Mouse (Mus musculus) MEL (cell line): ENCODE data around the gene Fam83g. TPM values are rescaled to one million over a fixed set of nuclear protein-coding genes. Genes with fewer than 3 reads are reported as not detected.

Source experiments
- DNase-seq: peaks from one replicate; pipeline ENCODE4 v3.0.0; 2011; ENCODE audit warnings: low read depth, low spot score
- H3K27ac ChIP-seq: 2 replicates; pipeline ENCODE4 v1.5.1; 2012; ENCODE audit warnings: low read depth, mild to moderate bottlenecking, control low read depth, low read length, moderate library complexity; ENCODE audit not compliant: control insufficient read depth
- H3K27me3 ChIP-seq, 2 experiments: fragments of 150-350 bp in 1 of 2; sonication (generic) in 1 of 2; 2 replicates each; pipeline ENCODE4 v1.6.1; 2012; ENCODE audit warnings: low read length in 2 of 2, mild to moderate bottlenecking in 2 of 2, improper control_type of control experiment in 1 of 2, moderate library complexity in 1 of 2; ENCODE audit not compliant: insufficient read depth in 2 of 2, control insufficient read depth in 1 of 2
- H3K36me3 ChIP-seq, 2 experiments: 2 replicates each; pipeline ENCODE4 v1.6.1; 2012 to 2014; ENCODE audit warnings: low read length in 2 of 2, improper control_type of control experiment in 1 of 2, inconsistent platforms in 1 of 2, mild to moderate bottlenecking in 1 of 2; ENCODE audit not compliant: insufficient read depth in 2 of 2, control insufficient read depth in 1 of 2
- H3K4me1 ChIP-seq, 2 experiments: fragments of 150-350 bp in 1 of 2; sonication (generic) in 1 of 2; 2 replicates each; pipeline ENCODE4 v1.6.1; 2012; ENCODE audit warnings: low read length in 2 of 2, improper control_type of control experiment in 1 of 2, mild to moderate bottlenecking in 1 of 2; ENCODE audit not compliant: insufficient read depth in 2 of 2, control insufficient read depth in 1 of 2
- H3K4me3 ChIP-seq, 2 experiments: fragments of 150-350 bp in 1 of 2; sonication (generic) in 1 of 2; 2 replicates each; pipeline ENCODE4 v1.5.1; 2012; ENCODE audit warnings: low read depth in 2 of 2, low read length in 2 of 2, mild to moderate bottlenecking in 2 of 2, moderate library complexity in 2 of 2, control low read depth in 1 of 2, improper control_type of control experiment in 1 of 2; ENCODE audit not compliant: control insufficient read depth in 1 of 2, insufficient read depth in 1 of 2
- H3K79me2 ChIP-seq: 2 replicates; pipeline ENCODE4 v1.6.1; 2012; ENCODE audit warnings: mild to moderate bottlenecking, low read length, moderate library complexity; ENCODE audit not compliant: control insufficient read depth, poor library complexity, insufficient read depth
- H3K9ac ChIP-seq: 2 replicates; pipeline ENCODE4 v1.6.1; 2012; ENCODE audit warnings: low read depth, mild to moderate bottlenecking, control low read depth, low read length, moderate library complexity; ENCODE audit not compliant: control insufficient read depth, poor library complexity, severe bottlenecking
- H3K9me3 ChIP-seq: fragments of 150-350 bp; sonication (generic); replicated peaks from 2 replicates; pipeline ENCODE4 v1.6.1; 2012; ENCODE audit warnings: mild to moderate bottlenecking, low read length, improper control_type of control experiment, moderate library complexity; ENCODE audit not compliant: insufficient read depth
- BHLHE40 ChIP-seq: IDR thresholded peaks from 2 replicates; pipeline ENCODE4 v1.6.1; 2012; ENCODE audit warnings: low read depth, mild to moderate bottlenecking, inconsistent platforms, low read length, improper control_type of control experiment, borderline replicate concordance
- CHD1 ChIP-seq: IDR thresholded peaks from 2 replicates; pipeline ENCODE4 v1.6.1; 2012; ENCODE audit warnings: low read depth, mild to moderate bottlenecking, inconsistent platforms, low read length, improper control_type of control experiment
- CTCF ChIP-seq, 3 experiments: IDR thresholded peaks in 2 of 3; conservative IDR thresholded peaks in 1 of 3; 2 replicates each; pipeline ENCODE4 v1.5.1; 2011 to 2012; ENCODE audit warnings: low read length in 3 of 3, low read depth in 2 of 3, mild to moderate bottlenecking in 2 of 3, improper control_type of control experiment in 1 of 3, inconsistent platforms in 1 of 3, mixed read lengths in 1 of 3, moderate library complexity in 1 of 3; ENCODE audit not compliant: control insufficient read depth in 1 of 3, insufficient read depth in 1 of 3, poor library complexity in 1 of 3, severe bottlenecking in 1 of 3
- E2F4 ChIP-seq: IDR thresholded peaks from 2 replicates; pipeline ENCODE4 v1.6.1; 2011; ENCODE audit warnings: low read depth, low read length, improper control_type of control experiment, borderline replicate concordance
- ELF1 ChIP-seq: IDR thresholded peaks from 2 replicates; pipeline ENCODE4 v1.6.1; 2014; ENCODE audit warnings: low read depth, mild to moderate bottlenecking, inconsistent platforms, low read length, improper control_type of control experiment, moderate library complexity
- EP300 ChIP-seq, 2 experiments: IDR thresholded peaks; 2 replicates each; pipeline ENCODE4 v1.6.1; 2011; ENCODE audit warnings: improper control_type of control experiment in 2 of 2, low read length in 2 of 2, low read depth in 1 of 2, mild to moderate bottlenecking in 1 of 2
- ETS1 ChIP-seq: IDR thresholded peaks from 2 replicates; pipeline ENCODE4 v1.6.1; 2012; ENCODE audit warnings: low read depth, mild to moderate bottlenecking, inconsistent platforms, low read length, improper control_type of control experiment, moderate library complexity
- GABPA ChIP-seq: IDR thresholded peaks from 2 replicates; pipeline ENCODE4 v1.6.1; 2012; ENCODE audit warnings: low read depth, mild to moderate bottlenecking, inconsistent platforms, low read length, improper control_type of control experiment, moderate library complexity
- GATA1 ChIP-seq: IDR thresholded peaks from 2 replicates; pipeline ENCODE4 v1.6.1; 2011; ENCODE audit warnings: low read depth, low read length, improper control_type of control experiment
- HCFC1 ChIP-seq: IDR thresholded peaks from 2 replicates; pipeline ENCODE4 v1.6.1; 2012; ENCODE audit warnings: low read depth, mild to moderate bottlenecking, inconsistent platforms, low read length, improper control_type of control experiment, moderate library complexity
- JUND ChIP-seq: IDR thresholded peaks from 2 replicates; pipeline ENCODE4 v1.6.1; 2011; ENCODE audit warnings: low read depth, mild to moderate bottlenecking, improper control_type of control experiment, low read length
- MAFK ChIP-seq: IDR thresholded peaks from 2 replicates; pipeline ENCODE4 v1.6.1; 2011; ENCODE audit warnings: low read depth, mild to moderate bottlenecking, low read length, improper control_type of control experiment, borderline replicate concordance
- MAX ChIP-seq: IDR thresholded peaks from 2 replicates; pipeline ENCODE4 v1.6.1; 2011; ENCODE audit warnings: low read length, improper control_type of control experiment
- MAZ ChIP-seq: IDR thresholded peaks from 2 replicates; pipeline ENCODE4 v1.6.1; 2012; ENCODE audit warnings: low read depth, mild to moderate bottlenecking, inconsistent platforms, low read length, improper control_type of control experiment
- MEF2A ChIP-seq: IDR thresholded peaks from 2 replicates; pipeline ENCODE4 v1.6.1; 2014; ENCODE audit warnings: low read depth, mild to moderate bottlenecking, inconsistent platforms, low read length, improper control_type of control experiment; ENCODE audit not compliant: poor library complexity, insufficient replicate concordance, severe bottlenecking; ENCODE audit errors: extremely low read depth
- MXI1 ChIP-seq: IDR thresholded peaks from 2 replicates; pipeline ENCODE4 v1.6.1; 2011; ENCODE audit warnings: mild to moderate bottlenecking, low read depth, low read length, improper control_type of control experiment
- MYC ChIP-seq: IDR thresholded peaks from 2 replicates; pipeline ENCODE4 v1.6.1; 2011; ENCODE audit warnings: low read depth, mild to moderate bottlenecking, low read length, improper control_type of control experiment, moderate library complexity
- NELFE ChIP-seq: IDR thresholded peaks from 2 replicates; pipeline ENCODE4 v1.6.1; 2011; ENCODE audit warnings: low read depth, low read length, improper control_type of control experiment
- POLR2AphosphoS2 ChIP-seq: IDR thresholded peaks from 2 replicates; pipeline ENCODE4 v1.6.1; 2011; ENCODE audit warnings: low read length, improper control_type of control experiment
- POLR2AphosphoS5 ChIP-seq: IDR thresholded peaks from 2 replicates; pipeline ENCODE4 v1.6.1; 2012; ENCODE audit warnings: low read depth, borderline replicate concordance, mild to moderate bottlenecking, inconsistent platforms, low read length, moderate library complexity, mixed read lengths
- RAD21 ChIP-seq: IDR thresholded peaks from 2 replicates; pipeline ENCODE4 v1.6.1; 2011; ENCODE audit warnings: mild to moderate bottlenecking, low read depth, low read length, improper control_type of control experiment
- RCOR1 ChIP-seq: IDR thresholded peaks from 2 replicates; pipeline ENCODE4 v1.6.1; 2012; ENCODE audit warnings: low read depth, mild to moderate bottlenecking, inconsistent platforms, low read length, improper control_type of control experiment
- SIN3A ChIP-seq: IDR thresholded peaks from 2 replicates; pipeline ENCODE4 v1.6.1; 2012; ENCODE audit warnings: low read length, improper control_type of control experiment, inconsistent platforms
- SMC3 ChIP-seq: IDR thresholded peaks from 2 replicates; pipeline ENCODE4 v1.6.1; 2011; ENCODE audit warnings: low read depth, low read length, improper control_type of control experiment
- TAL1 ChIP-seq: IDR thresholded peaks from 2 replicates; pipeline ENCODE4 v1.6.1; 2012; ENCODE audit warnings: mild to moderate bottlenecking, inconsistent platforms, low read length, moderate library complexity, mixed read lengths
- TBP ChIP-seq: IDR thresholded peaks from 2 replicates; pipeline ENCODE4 v1.8.0; 2011; ENCODE audit warnings: low read depth, low read length, improper control_type of control experiment
- TCF12 ChIP-seq: IDR thresholded peaks from 2 replicates; pipeline ENCODE4 v1.6.1; 2014; ENCODE audit warnings: low read depth, mild to moderate bottlenecking, inconsistent platforms, low read length, improper control_type of control experiment, moderate library complexity
- USF1 ChIP-seq: IDR thresholded peaks from 2 replicates; pipeline ENCODE4 v1.6.1; 2014; ENCODE audit warnings: low read depth, mild to moderate bottlenecking, inconsistent platforms, low read length, improper control_type of control experiment, moderate library complexity
- USF2 ChIP-seq, 2 experiments: IDR thresholded peaks; 2 replicates each; pipeline ENCODE4 v1.6.1; 2011 to 2012; ENCODE audit warnings: improper control_type of control experiment in 2 of 2, low read length in 2 of 2, borderline replicate concordance in 1 of 2, inconsistent platforms in 1 of 2, low read depth in 1 of 2, mild to moderate bottlenecking in 1 of 2; ENCODE audit not compliant: insufficient read depth in 1 of 2
- ZC3H11A ChIP-seq: IDR thresholded peaks from 2 replicates; pipeline ENCODE4 v1.6.1; 2012; ENCODE audit warnings: low read depth, mild to moderate bottlenecking, inconsistent platforms, low read length, improper control_type of control experiment
- ZKSCAN1 ChIP-seq: IDR thresholded peaks from 2 replicates; pipeline ENCODE4 v1.6.1; 2012; ENCODE audit warnings: low read depth, mild to moderate bottlenecking, inconsistent platforms, low read length, improper control_type of control experiment, moderate library complexity
- polyA plus RNA-seq, 2 experiments: library from polyadenylated mRNA; stranded (reverse) in 1 of 2; unstranded in 1 of 2; fragments of >175 nt in 1 of 2; fragments of >200 nt in 1 of 2; gene quantifications; 2 replicates each; pipeline versions ENCODE4 v1.2.1 to v1.2.4; 2012; ENCODE audit warnings: low replicate concordance in 2 of 2, low read depth in 1 of 2; ENCODE audit not compliant: insufficient read length in 2 of 2, insufficient read depth in 1 of 2, missing spikeins in 1 of 2
- total RNA-seq: library from RNA; depleted of rRNA; stranded (reverse); fragments of 300-350 nt; gene quantifications from 2 replicates; pipeline ENCODE4 v1.2.3, GENCODE M21; 2012

Gene Fam83g
- total and polyA plus RNA-seq, 3 experiments: 5.4 to 9.7 TPM; not detected in 1

GRCm38 (mm10) chr11:61747161-61747560 is 63.3 kb downstream of the Fam83g start:
- Histone ChIP-seq H3K9me3 (no peaks in the 10 kb centered on the region), H3K36me3 (peaks cover 0 to 8% of the 10 kb centered on the region in 2 experiments; a peak in 2 of 4 replicates), H3K27me3 (no peaks in the 10 kb centered on the region), H3K79me2 (no peaks in the 10 kb centered on the region), H3K4me3 (no peak overlapping the region), H3K27ac (no peak overlapping the region), H3K4me1 (no peaks in the 10 kb centered on the region), H3K9ac (no peak overlapping the region)
- no peak for DNase-seq
- TF ChIP-seq EP300 (IDR thresholded peaks at IDR 0.05; ENCODE audit: low read depth in 1 of 2, low read length in 2 of 2) (no peak), MXI1 (no peak), ETS1 (no peak), JUND (no peak), CTCF (IDR thresholded peaks at IDR 0.05 in 2 of 3, conservative IDR thresholded peaks at IDR 0.05 in 1 of 3; ENCODE audit: control insufficient read depth in 1 of 3, insufficient read depth in 1 of 3, low read depth in 2 of 3, low read length in 3 of 3, poor library complexity in 1 of 3, severe bottlenecking in 1 of 3) (no peak), ELF1 (no peak), ZKSCAN1 (no peak), MEF2A (no peak), TBP (no peak), POLR2AphosphoS5 (no peak), POLR2AphosphoS2 (no peak), GABPA (no peak), USF2 (IDR thresholded peaks at IDR 0.05; ENCODE audit: borderline replicate concordance in 1 of 2, insufficient read depth in 1 of 2, low read depth in 1 of 2, low read length in 2 of 2) (no peak), MAFK (no peak)

DNA sequence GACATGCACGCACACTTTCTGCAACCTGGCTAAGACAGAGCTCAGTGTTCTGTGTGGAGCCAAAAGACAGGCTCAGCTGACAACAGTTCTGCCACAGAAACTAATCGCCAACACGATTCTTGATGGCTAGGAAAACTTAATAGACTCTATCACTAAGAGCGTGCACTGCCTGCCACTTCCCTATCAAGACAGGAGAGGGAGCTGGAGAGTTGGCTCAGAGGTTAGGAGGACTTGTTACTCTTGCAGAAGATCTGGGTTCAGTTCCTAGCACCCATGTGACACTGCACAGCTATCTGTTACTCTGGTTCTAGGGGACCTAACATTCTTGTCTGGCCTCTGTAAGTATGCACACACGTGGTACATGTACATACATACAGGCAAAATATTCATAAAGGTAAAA is 67.7 kb downstream of the Fam83g start:
- no peaks in the 10 kb centered on the region for H3K9me3 ChIP-seq
- H3K27ac ChIP-seq: no peak overlapping the region
- DNase-seq: peak; percentile 84
- H3K27me3 ChIP-seq: no peaks in the 10 kb centered on the region
- no peak overlapping the region for H3K9ac ChIP-seq
- H3K36me3 ChIP-seq: peaks cover 2 to 9% of the 10 kb centered on the region in 2 experiments; a peak in 3 of 4 replicates
- H3K79me2 ChIP-seq: no peaks in the 10 kb centered on the region
- no peak overlapping the region for H3K4me3 ChIP-seq
- H3K4me1 ChIP-seq: peaks cover 0 to under 1% of the 10 kb centered on the region in 2 experiments; a peak in 2 of 4 replicates
- TF ChIP-seq SIN3A (peak; percentile 33; the same call in 1 of the 2 replicates), ZC3H11A (peak; percentile 65), MAX (no peak), SMC3 (peak; percentile 84), TBP (no peak), GATA1 (no peak), NELFE (no peak), RAD21 (peak; percentile 81), MYC (no peak), CHD1 (no peak), MEF2A (no peak), RCOR1 (no peak), CTCF (IDR thresholded peaks at IDR 0.05 in 2 of 3, conservative IDR thresholded peaks at IDR 0.05 in 1 of 3; ENCODE audit: control insufficient read depth in 1 of 3, insufficient read depth in 1 of 3, low read depth in 2 of 3, low read length in 3 of 3, poor library complexity in 1 of 3, severe bottlenecking in 1 of 3) (peak; percentile 55 to 93 (median 89)), USF1 (peak; percentile 43; the same call in 1 of the 2 replicates), MAFK (no peak), E2F4 (no peak), TAL1 (no peak), TCF12 (no peak), HCFC1 (0 out of 2 replicates have a peak, but pooled peaks have one; percentile 21), GABPA (no peak), BHLHE40 (no peak), MAZ (no peak), MXI1 (0 out of 2 replicates have a peak, but pooled peaks have one; percentile 12)
